Mouse (Mus musculus) spleen, adult 18-20 months (tissue): ENCODE measurements around the gene Hspb7.

Experiments
- DNase-seq, 2 experiments: peaks; one replicate each; pipeline ENCODE4 v3.0.0; 2022; ENCODE audit warnings: mixed read lengths in 2 of 2

Hspb7 gene

GRCm38 (mm10) chr4:141420192-141420829 lies at the start of gene Hspb7:
Gene Hspb7, plus strand, starts transcription at chr4:141420779.
- DNase-seq, result no peak

- no peak for DNase-seq
These were observed 48.2 kb upstream of the Hspb7 start for GRCm38 (mm10) chr4:141372426-141372825.

DNA sequence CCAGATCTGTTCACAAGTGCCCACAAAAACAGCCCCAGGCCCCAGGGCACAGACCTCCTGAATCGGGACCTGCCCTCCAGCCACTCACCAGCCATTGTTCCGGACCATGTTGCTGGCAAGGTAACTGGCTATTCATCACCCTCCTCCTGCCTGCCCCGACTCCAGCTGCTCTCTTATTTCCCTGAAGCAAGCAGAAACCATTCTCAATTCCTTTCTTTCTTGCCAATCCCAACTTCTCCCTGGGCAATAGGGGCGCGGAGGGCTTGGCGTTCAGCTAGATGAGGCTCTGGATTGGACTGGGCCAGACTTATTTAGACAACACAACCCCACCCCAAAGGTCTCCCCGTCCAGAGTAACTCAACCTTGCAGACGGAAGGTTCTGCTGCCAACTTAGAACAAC lies 40.9 kb upstream of the Hspb7 start:
- DNase-seq, result no peak

- peak in 1 of 2 experiments; percentile 18 for DNase-seq
These were observed 38.2 kb upstream of the Hspb7 start for GRCm38 (mm10) chr4:141382406-141382805.

DNA sequence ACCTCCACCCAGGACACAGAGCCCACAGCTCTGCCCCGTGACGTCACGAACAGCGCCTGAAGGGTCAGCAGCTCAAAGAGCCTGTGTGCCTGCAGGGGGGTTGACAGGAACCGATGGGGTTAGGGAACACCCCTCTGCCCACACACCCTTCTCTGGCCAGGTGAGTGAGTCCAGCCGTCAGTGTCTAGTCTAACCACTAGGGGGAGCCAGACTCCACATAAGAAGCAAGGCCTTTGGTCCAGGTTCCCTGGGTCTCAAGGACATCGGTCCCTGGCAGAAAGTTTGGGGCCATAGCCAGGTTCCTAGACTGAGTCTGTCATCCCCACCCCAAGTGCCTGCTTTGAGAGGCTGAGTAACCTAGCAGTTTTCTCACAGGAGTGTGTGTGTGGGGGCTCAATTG lies 35.3 kb upstream of the Hspb7 start:
- DNase-seq, result peak in 1 of 2 experiments; percentile 41

DNA sequence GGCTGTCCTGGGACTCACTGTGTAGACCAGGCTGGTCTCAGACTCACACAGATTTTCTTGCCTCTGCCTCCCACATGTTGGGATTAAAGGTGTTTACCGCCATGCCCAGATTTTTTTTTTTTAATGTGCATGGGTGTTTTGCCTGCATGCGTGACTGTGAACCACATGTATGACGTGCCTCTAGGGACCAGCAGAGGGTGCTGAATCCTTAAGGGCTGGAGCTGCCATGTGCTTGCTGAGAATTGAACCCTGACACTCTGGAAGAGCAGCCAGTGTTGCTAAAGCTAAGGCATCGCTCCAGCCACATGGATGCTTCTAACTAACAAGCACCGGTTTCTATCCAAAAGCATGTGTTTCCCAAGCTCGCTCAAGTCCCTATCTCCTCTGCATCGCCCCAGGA lies 34.4 kb upstream of the Hspb7 start:
- no peak for DNase-seq

GRCm38 (mm10) chr4:141387093-141387784 lies 33.3 kb upstream of the Hspb7 start:
- DNase-seq, result peak; percentile 32 to 75

- DNase-seq, result no peak
These were observed 32.6 kb upstream of the Hspb7 start for GRCm38 (mm10) chr4:141387933-141388332.

DNA sequence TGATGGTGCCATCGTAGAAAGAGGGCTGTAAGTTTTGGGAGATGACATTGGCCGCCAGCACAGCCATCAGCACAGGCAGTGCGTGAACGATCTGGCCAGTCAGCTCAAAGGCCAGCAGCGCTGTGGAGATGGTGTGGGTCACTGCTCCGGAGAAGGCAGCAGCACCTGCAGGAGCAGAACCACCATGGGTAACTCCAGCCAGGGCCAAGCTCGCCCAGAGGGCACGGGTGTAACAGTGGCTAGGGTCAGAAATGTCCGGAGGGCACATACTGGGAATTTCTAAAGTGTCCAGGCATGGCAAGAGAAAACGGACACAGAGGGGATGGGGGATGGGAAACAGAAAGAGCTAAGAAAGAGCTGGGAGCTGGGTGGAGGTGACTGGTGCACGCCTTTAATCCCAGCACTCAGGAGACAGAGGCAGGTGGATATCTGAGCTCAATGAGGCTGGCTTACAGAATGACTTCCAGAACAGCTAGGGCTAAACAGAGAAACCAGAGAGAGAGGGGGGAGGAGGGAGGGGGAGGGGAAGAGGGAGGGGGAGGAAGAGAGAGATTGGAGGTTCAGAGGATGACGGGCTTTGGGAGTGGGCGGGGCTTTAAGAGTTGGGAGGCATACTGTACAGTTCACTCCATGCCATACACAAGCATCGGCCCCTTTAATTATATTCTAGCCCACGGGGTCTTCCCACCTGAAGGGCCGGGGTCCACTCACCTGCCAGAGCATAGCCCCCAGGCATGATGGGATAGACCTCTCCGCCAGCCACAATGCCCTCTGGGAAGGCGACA lies 31.0 kb upstream of the Hspb7 start:
- DNase-seq, result no peak

- DNase-seq, result no peak
These were observed 29.3 kb upstream of the Hspb7 start for GRCm38 (mm10) chr4:141391293-141391692.

GRCm38 (mm10) chr4:141394751-141395150 lies 25.8 kb upstream of the Hspb7 start:
- DNase-seq, result no peak

DNA sequence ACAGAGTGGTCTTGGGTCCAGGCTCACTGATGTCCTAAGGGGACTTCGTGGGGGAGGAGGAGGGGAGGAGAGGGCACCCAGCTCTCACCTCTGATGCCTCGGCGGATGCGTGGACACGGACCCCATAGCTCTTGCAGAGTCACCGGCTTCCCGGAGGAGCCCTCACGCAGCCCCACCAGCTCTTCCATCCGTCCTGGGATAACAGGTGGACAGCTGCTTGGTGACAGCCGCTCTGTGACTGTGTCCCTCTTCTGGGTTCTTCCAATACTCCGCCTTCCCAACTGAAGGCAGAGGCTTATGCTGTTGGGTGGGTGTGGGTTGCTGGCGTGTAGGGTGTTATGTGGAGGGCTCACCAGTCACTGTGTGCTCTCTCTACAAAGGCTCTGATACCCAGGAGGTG lies 22.7 kb upstream of the Hspb7 start:
- DNase-seq, result no peak

DNA sequence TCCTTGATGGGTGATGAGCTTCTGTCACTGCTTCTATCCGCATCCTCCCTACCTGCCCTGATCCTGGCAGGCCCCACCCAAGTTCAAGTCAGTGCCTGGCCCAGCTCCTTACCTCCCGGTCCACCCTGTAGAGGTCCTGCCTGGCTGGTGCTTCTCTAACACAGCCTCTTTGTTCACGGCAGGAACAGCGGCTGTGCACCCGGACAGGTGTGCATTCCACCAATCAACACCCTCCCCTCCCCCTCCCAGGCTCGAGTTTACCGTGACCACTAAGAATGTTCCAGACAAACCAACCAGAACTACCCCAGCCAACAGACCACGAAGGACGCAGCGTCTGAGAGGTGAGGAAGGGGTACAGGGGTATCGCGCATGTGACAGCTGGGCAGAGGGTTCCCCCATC lies 22.0 kb upstream of the Hspb7 start, which contains the start of gene Clcnka:
Clcnka (minus strand) TSS at position 180 of the 400 bp plus-strand sequence.
- no peak for DNase-seq

GRCm38 (mm10) chr4:141400171-141400570 lies 20.4 kb upstream of the Hspb7 start:
- no peak for DNase-seq

DNA sequence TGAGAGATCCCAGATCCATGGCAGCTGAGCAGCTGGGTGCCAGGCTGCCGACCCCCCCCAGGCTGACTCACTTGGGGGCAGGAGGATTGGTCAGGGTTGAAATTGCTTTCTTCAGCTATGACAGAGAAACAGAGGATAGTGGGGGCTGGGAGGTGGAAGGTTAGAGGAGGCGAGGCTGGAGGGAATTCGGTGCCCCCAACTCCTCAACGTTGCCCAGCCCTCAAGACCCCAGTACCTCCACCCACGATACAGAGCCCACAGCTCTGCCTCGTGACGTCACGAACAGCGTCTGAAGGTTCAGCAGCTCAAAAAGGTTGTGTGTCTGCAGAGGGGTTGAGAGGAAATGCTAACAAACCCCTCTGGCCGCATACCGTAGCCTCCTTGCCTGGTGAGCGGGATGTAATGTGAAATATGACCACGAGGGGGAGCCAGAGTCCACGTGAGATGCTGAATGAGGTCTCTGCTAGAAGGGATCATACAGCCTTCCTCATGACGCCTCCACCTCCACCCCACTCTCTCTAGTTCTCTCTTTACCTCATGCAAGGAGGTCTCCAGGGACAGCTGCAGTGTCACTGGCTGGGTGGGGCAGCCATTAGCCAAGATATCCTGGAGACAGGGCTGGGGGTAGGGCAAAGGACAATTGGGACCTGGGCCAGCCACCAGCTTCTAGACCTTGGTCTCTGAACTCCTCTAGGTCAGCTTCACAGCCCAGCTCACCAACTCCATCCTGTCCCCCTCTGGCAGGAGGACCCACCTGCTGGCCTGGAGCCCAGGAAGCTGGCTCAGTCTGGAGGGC lies 15.9 kb upstream of the Hspb7 start:
- peak; percentile 68 to 84 for DNase-seq

GRCm38 (mm10) chr4:141405314-141405622 lies 15.3 kb upstream of the Hspb7 start:
- DNase-seq, result no peak

DNA sequence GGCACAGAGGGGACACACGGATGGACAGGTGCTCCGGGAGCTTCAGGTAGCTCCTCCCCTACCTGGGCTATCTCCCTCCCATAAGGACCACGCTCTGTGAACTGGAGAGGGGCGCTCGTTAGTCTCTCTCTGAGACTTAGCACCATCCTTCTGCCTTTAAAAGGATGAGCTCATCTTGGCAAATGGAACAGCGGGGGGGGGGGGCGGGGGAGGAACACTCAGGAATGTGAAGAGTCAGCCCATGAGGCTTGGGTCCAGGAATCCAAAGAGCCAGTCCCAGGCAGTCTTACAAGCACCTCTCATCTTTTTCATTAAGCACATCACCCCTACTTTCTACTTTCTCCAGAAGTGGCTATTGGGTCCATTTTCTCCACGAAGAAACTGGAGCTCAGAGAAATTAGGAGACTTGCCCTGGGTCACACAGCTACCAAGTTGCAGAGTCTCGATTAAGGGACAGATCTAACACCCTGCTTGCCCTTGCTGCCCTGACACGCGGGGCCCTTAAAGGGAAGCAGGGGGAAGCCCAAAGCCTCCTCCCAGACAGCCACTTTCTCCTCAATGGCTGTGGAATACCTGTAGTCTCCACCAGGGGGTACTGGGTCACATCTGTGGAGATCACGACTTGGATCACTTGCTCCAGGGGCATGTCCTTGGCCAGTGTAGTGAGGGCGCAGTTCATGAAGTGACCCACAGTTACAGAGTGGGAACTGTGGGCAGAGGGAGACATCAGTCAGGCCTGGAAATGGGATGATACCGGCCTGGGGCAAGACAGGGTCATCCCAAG lies 13.9 kb upstream of the Hspb7 start:
- peak in 1 of 2 experiments; percentile 29 for DNase-seq

DNA sequence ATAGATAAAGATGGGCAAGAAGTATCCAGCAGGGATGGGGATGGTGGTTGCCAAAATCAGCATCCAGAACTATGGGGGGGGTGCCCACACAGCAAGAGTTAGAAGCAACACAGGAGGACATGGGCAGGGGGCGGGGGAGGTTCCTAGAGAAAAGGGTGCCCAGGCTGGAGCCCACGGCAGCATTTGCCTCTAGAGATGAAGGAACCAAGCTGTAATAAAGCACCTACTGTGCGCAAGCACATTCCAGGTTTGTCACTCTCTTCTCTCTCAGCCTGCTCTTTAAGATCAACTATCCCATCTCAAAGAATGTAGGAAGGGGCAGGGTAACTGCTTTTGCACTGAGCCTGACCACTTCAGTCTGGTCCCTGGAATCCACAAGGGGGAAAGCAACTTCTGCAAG lies 12.0 kb upstream of the Hspb7 start:
- no peak for DNase-seq

DNA sequence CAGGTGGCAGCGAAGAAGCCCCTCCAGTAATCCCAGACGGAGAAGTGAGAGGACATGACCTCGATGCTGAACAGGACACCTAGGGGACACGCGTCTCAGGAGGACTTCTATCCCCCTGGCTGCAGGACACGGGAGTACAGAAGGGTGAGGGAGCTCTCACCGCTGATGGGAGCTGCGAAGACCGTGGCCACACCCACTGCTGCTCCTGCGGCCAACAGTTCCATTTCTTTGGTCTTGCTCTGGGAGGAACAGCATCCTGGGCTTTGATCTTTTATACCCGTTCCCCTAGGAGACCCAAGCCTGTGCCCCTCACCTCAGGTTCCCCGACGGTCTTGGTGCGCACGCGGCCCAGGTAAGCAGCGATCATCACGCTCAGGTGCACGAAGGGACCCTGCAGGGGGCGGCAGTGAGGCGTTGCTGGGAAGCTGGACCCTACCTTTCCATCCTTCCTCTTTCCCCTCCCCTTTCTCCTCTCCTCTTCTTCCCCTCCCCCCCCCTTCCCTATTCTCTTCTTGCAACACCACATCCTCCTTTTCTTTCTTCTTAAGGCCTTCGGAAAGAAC lies 9.1 kb upstream of the Hspb7 start:
- no peak for DNase-seq

DNA sequence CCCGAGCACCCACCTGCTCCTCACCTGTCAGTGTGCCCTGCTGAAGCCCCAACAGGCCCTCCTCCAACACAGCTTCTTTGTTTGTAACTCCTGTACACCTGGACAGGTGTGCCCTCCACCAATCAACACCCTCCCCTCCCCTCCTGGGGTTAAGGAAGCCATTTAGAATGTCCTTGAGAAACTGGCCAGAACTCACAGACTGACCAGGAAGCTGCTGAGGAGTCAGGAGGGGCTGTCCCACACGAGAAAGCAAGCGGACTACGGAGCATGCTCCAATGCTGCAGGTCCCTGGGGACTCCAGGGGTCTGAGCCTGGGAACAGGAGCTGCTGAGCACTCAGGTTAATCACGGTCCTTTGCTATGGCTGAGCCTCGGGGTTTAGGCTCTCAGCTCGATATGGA lies 4.7 kb upstream of the Hspb7 start, which contains the start of gene Clcnkb:
Clcnkb (minus strand) TSS at position 91 of the 400 bp plus-strand sequence.
- no peak for DNase-seq

GRCm38 (mm10) chr4:141419398-141420191 lies 984 bp upstream of the Hspb7 start:
- DNase-seq, result peak; percentile 58 to 61
